Mouse (Mus musculus) forebrain, embryonic 15.5 days (tissue): ENCODE measurements around the gene Cdc42ep1. TPM values are rescaled to one million over a fixed set of nuclear protein-coding genes. Genes with fewer than 3 reads are reported as not detected.

ENCODE experiments used
- ATAC-seq: fragments of 200-750 bp; cut with Nextera tagmentation; replicated peaks from 2 replicates; pipeline ENCODE4 v1.8.0; 2017; ENCODE audit warnings: mild to moderate bottlenecking, moderate TSS enrichment, moderate library complexity
- H3K27ac ChIP-seq: fragments of 300-500 bp; sonication (generic); replicated peaks from 2 replicates; pipeline ENCODE4 v1.5.1; 2015; ENCODE audit warnings: mild to moderate bottlenecking, inconsistent platforms
- H3K27me3 ChIP-seq: fragments of 300-500 bp; sonication (generic); 2 replicates; pipeline ENCODE4 v1.6.1; 2015; ENCODE audit warnings: inconsistent platforms
- H3K36me3 ChIP-seq: fragments of 300-500 bp; sonication (generic); 2 replicates; pipeline ENCODE4 v1.6.1; 2015; ENCODE audit warnings: mild to moderate bottlenecking, inconsistent platforms
- H3K4me1 ChIP-seq: fragments of 300-500 bp; sonication (generic); 2 replicates; pipeline ENCODE4 v1.6.1; 2015; ENCODE audit warnings: inconsistent platforms
- H3K4me2 ChIP-seq: fragments of 300-500 bp; sonication (generic); replicated peaks from 2 replicates; pipeline ENCODE4 v1.6.1; 2015; ENCODE audit warnings: mild to moderate bottlenecking, inconsistent platforms
- H3K4me3 ChIP-seq: fragments of 300-500 bp; sonication (generic); 2 replicates; pipeline ENCODE4 v1.5.1; 2015; ENCODE audit warnings: mild to moderate bottlenecking, inconsistent platforms
- H3K9ac ChIP-seq: fragments of 300-500 bp; sonication (generic); replicated peaks from 2 replicates; pipeline ENCODE4 v1.6.1; 2015; ENCODE audit warnings: mild to moderate bottlenecking, inconsistent platforms
- H3K9me3 ChIP-seq: fragments of 300-500 bp; sonication (generic); 2 replicates; pipeline ENCODE4 v1.6.1; 2016; ENCODE audit warnings: inconsistent platforms
- WGBS: fragments of 180-500 bp; shearing (Covaris S2); methylation state at CpG from one replicate; pipeline ENCODE4 v1.1.7; 2015; ENCODE audit warnings: mixed read lengths; 5-methylcytosine and 5-hydroxymethylcytosine counted together
- polyA plus RNA-seq: library from polyadenylated mRNA; unstranded; fragments of >200 nt; fragmentation: Nextera tagmentation; extraction: Ambion mirVana; gene quantifications from 2 replicates; pipeline ENCODE4 v1.2.1, GENCODE M21; 2015

The Cdc42ep1 gene
- polyA plus RNA-seq, 1 experiment from 2014 or later = 9.0 TPM

DNA sequence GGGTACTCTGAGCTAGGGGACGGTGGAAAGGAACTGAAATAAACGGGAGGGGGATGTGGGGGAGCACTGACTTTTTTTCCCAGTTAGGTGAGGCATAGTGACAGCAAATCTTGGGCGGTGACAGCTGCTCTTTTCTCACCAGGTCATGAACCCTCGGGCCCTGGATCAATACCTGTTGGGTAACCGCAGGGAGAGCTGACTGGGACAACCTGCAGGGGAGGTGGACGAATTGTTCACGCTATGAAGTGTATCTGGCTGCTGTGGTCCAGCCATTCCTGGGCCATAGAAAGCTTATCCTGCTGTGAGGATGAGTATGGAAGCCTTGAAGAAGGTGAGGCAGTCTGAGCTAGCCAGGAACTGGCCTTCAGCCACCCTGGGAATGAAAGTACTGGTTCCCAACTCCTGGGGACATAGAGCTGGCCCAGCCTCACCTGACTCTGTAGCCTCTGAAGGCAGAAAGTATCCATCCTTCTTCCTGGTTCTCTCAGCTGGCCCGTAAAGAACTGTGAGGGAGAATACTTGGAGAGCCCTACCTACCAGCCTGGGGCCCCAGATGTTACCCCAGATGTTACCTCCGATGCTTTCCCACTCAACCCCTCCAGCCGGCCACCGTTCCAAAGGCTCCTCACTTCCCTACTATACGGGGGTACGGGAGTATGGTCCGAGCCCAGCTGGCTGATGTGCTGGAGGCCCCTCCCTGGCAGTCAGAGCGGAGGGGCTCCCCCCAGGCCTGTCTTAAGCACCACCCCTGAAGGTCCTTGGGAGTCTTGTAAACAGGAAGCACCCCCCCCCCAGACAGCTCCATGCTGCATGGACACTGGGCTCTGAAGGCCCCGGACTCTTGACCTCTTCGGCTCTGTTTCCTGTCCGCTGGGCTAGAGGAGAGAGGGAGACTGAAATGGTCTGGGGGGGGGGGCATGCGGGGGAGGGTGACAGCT lies 10.4 kb upstream of the Cdc42ep1 start:
- peaks cover 37% of the 10 kb centered on the region for H3K4me1 ChIP-seq
- WGBS = 51% methylated on average over 19 of the region's 19 CpGs
- ATAC-seq = peak; percentile 17

GRCm38 (mm10) chr15:78832701-78833123 lies 9.7 kb upstream of the Cdc42ep1 start:
- H3K4me1 ChIP-seq = peaks cover 36% of the 10 kb centered on the region
- H3K9ac ChIP-seq = peak overlapping the region; percentile 21; the same call in 1 of the 2 replicates
- WGBS = 7% methylated on average over 14 of the region's 14 CpGs
- H3K9me3 ChIP-seq = no peaks in the 10 kb centered on the region
- no peak overlapping the region for H3K4me2 ChIP-seq
- H3K27me3 ChIP-seq = 0 out of 2 replicates have a peak, but pooled peaks cover 8% of the 10 kb centered on the region
- H3K27ac ChIP-seq = peak overlapping the region; percentile 72
- H3K36me3 ChIP-seq = no peaks in the 10 kb centered on the region
- ATAC-seq = peak; percentile 79
- H3K4me3 ChIP-seq = no peak overlapping the region

More for the DNA sequence above, 10.4 kb upstream of the Cdc42ep1 start:
- no peak overlapping the region for H3K4me3 ChIP-seq
- no peak overlapping the region for H3K4me2 ChIP-seq
- H3K9me3 ChIP-seq = no peaks in the 10 kb centered on the region
- H3K9ac ChIP-seq = no peak overlapping the region
- 0 out of 2 replicates have a peak, but pooled peaks cover 11% of the 10 kb centered on the region for H3K27me3 ChIP-seq
- H3K36me3 ChIP-seq = no peaks in the 10 kb centered on the region
- peak overlapping the region; percentile 72 for H3K27ac ChIP-seq

- Histone ChIP-seq H3K4me3 (no peak overlapping the region), H3K9ac (no peak overlapping the region), H3K4me2 (no peak overlapping the region), H3K4me1 (peaks cover 28% of the 10 kb centered on the region), H3K9me3 (no peaks in the 10 kb centered on the region), H3K36me3 (no peaks in the 10 kb centered on the region), H3K27me3 (0 out of 2 replicates have a peak, but pooled peaks cover 3% of the 10 kb centered on the region), H3K27ac (peak overlapping the region; percentile 72; the same call in 1 of the 2 replicates)
- no peak for ATAC-seq
- 95% methylated on average over 3 of the region's 3 CpGs for WGBS
These were observed 8.8 kb upstream of the Cdc42ep1 start for GRCm38 (mm10) chr15:78833582-78833981.

- no peaks in the 10 kb centered on the region for H3K9me3 ChIP-seq
- H3K4me3 ChIP-seq = no peak overlapping the region
- peak overlapping the region; percentile 64; the same call in 1 of the 2 replicates for H3K27ac ChIP-seq
- H3K9ac ChIP-seq = no peak overlapping the region
- peaks cover 30% of the 10 kb centered on the region for H3K4me1 ChIP-seq
- 62% methylated on average over 10 of the region's 10 CpGs for WGBS
- H3K4me2 ChIP-seq = no peak overlapping the region
- no peak; the same call in 1 of the 2 replicates for ATAC-seq
- H3K27me3 ChIP-seq = no peaks in the 10 kb centered on the region
- no peaks in the 10 kb centered on the region for H3K36me3 ChIP-seq
These were observed 8.0 kb upstream of the Cdc42ep1 start for GRCm38 (mm10) chr15:78834233-78835005.

DNA sequence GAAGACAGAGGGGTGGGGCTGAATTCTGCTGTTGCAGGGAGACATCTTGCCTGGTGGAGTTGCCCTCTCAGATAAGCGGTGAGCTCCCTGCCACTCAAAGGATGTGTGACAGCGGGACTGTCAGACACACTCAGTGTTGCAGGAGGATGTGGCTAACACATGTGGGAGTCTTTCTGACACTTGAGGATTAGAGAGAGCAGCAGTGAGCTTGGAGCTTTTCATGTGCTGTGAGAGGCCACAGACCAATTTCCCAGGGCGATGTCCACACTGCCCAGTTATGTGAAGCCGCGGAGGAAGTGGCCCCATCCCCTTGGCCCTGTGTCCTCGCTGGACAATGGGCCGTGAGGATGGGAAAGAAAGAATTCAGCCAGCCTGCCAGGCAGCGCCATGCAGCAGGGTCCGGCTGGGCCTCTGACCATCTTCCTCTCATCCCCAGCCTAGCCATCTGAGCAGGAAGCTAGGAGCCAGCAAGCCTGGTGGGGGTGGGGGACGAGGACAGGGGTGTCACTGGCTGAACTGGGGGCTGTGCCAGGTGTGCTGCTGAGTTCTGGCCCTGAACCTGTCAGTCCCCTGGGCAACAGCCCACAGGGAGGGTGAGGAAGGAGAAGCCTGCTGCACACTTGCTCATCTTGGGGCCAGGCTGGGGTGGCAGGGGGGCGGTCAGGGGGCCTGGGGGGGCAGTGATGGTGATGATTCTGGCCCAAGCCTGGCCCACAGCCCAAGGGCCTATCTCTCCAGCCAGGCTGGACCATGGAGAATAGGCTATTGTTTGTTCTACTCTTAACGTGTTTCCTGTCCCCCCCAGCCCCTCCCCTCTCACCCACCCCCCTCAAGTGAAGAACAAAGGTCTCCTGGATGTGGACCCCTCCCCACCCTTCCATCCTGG lies 7.0 kb upstream of the Cdc42ep1 start:
- H3K9ac ChIP-seq = no peak overlapping the region

GRCm38 (mm10) chr15:78836086-78836621 lies 6.3 kb upstream of the Cdc42ep1 start:
- Histone ChIP-seq H3K4me3 (no peak overlapping the region), H3K4me1 (peaks cover 48% of the 10 kb centered on the region), H3K4me2 (no peak overlapping the region), H3K27me3 (peaks cover under 1% of the 10 kb centered on the region; the same call in 1 of the 2 replicates), H3K9me3 (no peaks in the 10 kb centered on the region), H3K36me3 (no peaks in the 10 kb centered on the region), H3K9ac (no peak overlapping the region), H3K27ac (peak overlapping the region; percentile 43; the same call in 1 of the 2 replicates)
- ATAC-seq = no peak
- WGBS = 59% methylated on average over 8 of the region's 8 CpGs

More for the DNA sequence above, 7.0 kb upstream of the Cdc42ep1 start:
- Histone ChIP-seq H3K27ac (peak overlapping the region; percentile 64), H3K9me3 (no peaks in the 10 kb centered on the region), H3K36me3 (no peaks in the 10 kb centered on the region), H3K4me2 (no peak overlapping the region), H3K27me3 (no peaks in the 10 kb centered on the region), H3K4me3 (no peak overlapping the region), H3K4me1 (peaks cover 41% of the 10 kb centered on the region)
- no peak for ATAC-seq
- 25% methylated on average over 12 of the region's 12 CpGs for WGBS

GRCm38 (mm10) chr15:78839744-78840143 lies 2.7 kb upstream of the Cdc42ep1 start:
- no peak overlapping the region for H3K4me3 ChIP-seq
- peak overlapping the region; percentile 58 for H3K27ac ChIP-seq
- no peaks in the 10 kb centered on the region for H3K36me3 ChIP-seq
- H3K4me1 ChIP-seq = peaks cover 43% of the 10 kb centered on the region
- H3K9me3 ChIP-seq = no peaks in the 10 kb centered on the region
- peak; percentile 66 for ATAC-seq
- 0% methylated on average over 2 of the region's 2 CpGs for WGBS
- H3K27me3 ChIP-seq = peaks cover 26% of the 10 kb centered on the region
- no peak overlapping the region; the same call in 1 of the 2 replicates for H3K9ac ChIP-seq
- no peak overlapping the region; the same call in 1 of the 2 replicates for H3K4me2 ChIP-seq

- Histone ChIP-seq H3K4me3 (no peak overlapping the region), H3K9me3 (no peaks in the 10 kb centered on the region), H3K27me3 (peaks cover 26% of the 10 kb centered on the region), H3K36me3 (no peaks in the 10 kb centered on the region), H3K4me2 (no peak overlapping the region), H3K4me1 (peaks cover 46% of the 10 kb centered on the region), H3K27ac (no peak overlapping the region), H3K9ac (no peak overlapping the region)
- no peak for ATAC-seq
- 55% methylated on average over 3 of the region's 3 CpGs for WGBS
These were observed 2.2 kb upstream of the Cdc42ep1 start for GRCm38 (mm10) chr15:78840241-78840640.

- no peaks in the 10 kb centered on the region for H3K9me3 ChIP-seq
- no peak for ATAC-seq
- H3K4me2 ChIP-seq = no peak overlapping the region
- H3K9ac ChIP-seq = no peak overlapping the region
- no peak overlapping the region for H3K27ac ChIP-seq
- no peaks in the 10 kb centered on the region for H3K36me3 ChIP-seq
- peaks cover 26% of the 10 kb centered on the region for H3K27me3 ChIP-seq
- H3K4me1 ChIP-seq = peaks cover 43% of the 10 kb centered on the region
- no peak overlapping the region for H3K4me3 ChIP-seq
- 60% methylated on average over 11 of the region's 11 CpGs for WGBS
These were observed 1.7 kb upstream of the Cdc42ep1 start for GRCm38 (mm10) chr15:78840751-78841150.

DNA sequence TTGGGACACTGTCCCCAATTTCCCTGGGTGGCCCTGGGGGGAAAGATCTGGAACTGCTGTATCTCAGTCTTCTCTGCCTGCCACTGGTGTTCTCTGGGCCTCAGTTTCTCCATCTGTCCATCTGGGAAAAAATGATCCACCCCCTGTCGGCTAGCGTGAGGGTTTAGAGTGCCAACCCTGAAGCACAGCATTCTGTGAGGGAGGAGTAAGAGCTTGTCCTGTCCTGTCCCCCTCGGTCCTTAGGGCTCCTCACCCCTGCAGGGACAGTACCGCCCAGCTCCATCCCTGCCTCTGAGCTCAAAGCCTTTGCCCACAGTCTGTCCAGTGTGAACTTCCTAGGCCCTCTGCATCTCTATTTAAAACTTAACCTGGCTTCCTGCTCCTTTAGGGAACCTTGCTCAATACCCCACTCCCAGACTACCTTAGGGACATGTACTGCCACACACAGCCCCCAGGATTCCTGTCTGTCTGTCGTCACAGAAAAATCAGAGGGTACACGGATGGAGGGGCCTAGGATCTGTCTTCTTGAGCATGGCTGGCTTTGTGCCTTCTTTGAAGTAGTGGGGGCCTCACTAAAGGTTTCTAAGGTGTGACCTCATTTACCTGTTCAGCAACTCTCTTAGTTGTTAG lies 1.1 kb upstream of the Cdc42ep1 start:
- Histone ChIP-seq H3K27ac (no peak overlapping the region), H3K27me3 (peaks cover 26% of the 10 kb centered on the region), H3K9ac (no peak overlapping the region), H3K4me1 (peaks cover 40% of the 10 kb centered on the region), H3K4me3 (no peak overlapping the region), H3K9me3 (no peaks in the 10 kb centered on the region), H3K4me2 (no peak overlapping the region), H3K36me3 (no peaks in the 10 kb centered on the region)
- no peak for ATAC-seq
- WGBS = 62% methylated on average over 6 of the region's 6 CpGs
